Mouse (Mus musculus): ENCODE measurements around the gene Gm26965. TPM values are rescaled to one million over a fixed set of nuclear protein-coding genes. Genes with fewer than 3 reads are reported as not detected.

Gene Gm26965
- not detected in 2 replicates for polyA plus RNA-seq (2014; fragmentation: Nextera tagmentation; extraction: Ambion mirVana)

DNA sequence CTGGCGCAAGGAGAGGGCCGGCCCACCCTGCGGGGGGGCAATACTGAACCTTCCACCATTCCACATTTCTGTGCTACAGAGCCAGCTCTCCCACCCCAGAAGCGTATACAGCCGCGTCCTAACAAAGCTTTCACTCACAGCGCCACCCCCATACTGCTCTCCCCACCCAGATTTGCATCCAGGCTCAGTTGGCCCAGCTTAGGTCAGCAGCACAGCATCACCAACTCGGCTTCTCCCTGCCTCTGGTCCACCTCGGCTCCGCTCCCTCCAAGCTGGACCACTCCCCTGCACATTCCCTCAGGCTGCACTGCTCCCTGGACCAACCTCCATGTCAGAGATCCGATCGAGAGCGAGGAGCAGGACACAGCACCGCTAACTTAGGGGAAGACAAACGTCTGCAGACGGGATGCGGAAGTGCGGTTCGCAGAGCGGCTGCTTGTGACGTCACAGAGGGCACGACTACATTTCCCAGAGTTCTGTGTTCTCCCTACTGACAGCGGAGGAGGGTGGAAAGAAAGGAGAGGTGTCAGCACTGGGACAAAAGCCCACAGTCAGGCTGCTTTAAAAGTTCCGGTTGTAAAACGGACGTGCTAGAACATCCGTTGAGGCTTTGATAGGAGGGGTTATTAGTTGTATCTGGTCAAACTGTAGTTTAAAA is at the start of gene Gm26965, which contains the start of gene Zfp87:
Gene Gm26965, minus strand, starts transcription at position 399 of the 658 bp plus-strand sequence.
Gene Zfp87, minus strand, starts transcription at position 425 of the 658 bp plus-strand sequence.
- WGBS = under 1% methylated on average over 27 of the region's 27 CpGs
- peak; percentile 93 for DNase-seq (ENCODE audit: low spot score)

DNA sequence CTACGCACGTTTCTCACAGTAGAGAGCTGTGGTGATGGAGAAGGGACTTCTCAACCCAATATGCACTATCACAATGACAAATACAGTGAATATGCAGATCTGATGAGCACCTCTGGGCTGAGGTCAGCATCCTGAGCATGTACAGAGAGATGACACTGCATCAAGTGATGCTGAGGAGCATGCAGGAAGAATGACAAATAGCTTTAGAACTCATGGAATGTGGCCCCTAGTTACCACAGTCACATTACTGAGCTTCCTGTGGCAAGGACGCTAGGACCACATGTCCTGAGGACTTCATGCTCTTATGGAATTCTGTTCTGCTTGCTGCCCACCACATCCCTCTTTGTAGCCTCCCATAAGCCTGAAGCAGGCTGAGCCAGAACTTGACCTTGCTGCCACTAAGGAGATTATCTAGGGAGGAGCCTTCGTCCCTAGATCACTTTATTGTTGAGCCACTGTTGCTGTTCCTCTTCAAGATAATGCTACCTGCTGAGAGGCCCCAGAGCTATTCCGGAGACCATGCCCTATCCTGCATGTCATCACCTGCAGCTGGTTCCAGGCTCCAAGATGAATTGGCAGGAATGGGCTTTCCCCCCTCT is 46.7 kb upstream of the Gm26965 start:
- Histone ChIP-seq H3K9me3 (ENCODE audit: control insufficient read depth, low read length) (no peaks in the 10 kb centered on the region), H3K4me2 (ENCODE audit: low read depth, severe bottlenecking) (no peak overlapping the region), H3K9ac (ENCODE audit: low read length) (no peak overlapping the region), H3K4me3 (ENCODE audit: low read depth, low read length) (no peak overlapping the region), H3K36me3 (ENCODE audit: control insufficient read depth, insufficient read depth, low read length) (no peaks in the 10 kb centered on the region), H3K27ac (replicated peaks; ENCODE audit: low read depth, low read length) (no peak overlapping the region), H3K4me1 (ENCODE audit: control insufficient read depth, insufficient read depth, low read length) (no peaks in the 10 kb centered on the region), H3K27me3 (ENCODE audit: control insufficient read depth, insufficient read depth, low read length) (no peaks in the 10 kb centered on the region)
- 74% methylated on average over 5 of the region's 5 CpGs for WGBS
- DNase-seq (ENCODE audit: low spot score) (no peak), ATAC-seq (ENCODE audit: insufficient number of reproducible peaks, low FRiP score, low TSS enrichment, low read depth) (no peak)

More for the DNA sequence above, at the start of gene Gm26965, which contains the start of gene Zfp87:
- no peaks in the 10 kb centered on the region for H3K9me3 ChIP-seq (ENCODE audit: control insufficient read depth, low read length)
- no peaks in the 10 kb centered on the region for H3K27me3 ChIP-seq (ENCODE audit: control insufficient read depth, insufficient read depth, low read length)
- H3K27ac ChIP-seq (replicated peaks; ENCODE audit: low read depth, low read length) = no peak within 1 kb of the TSS; the same call in 1 of the 2 replicates
- H3K4me1 ChIP-seq (ENCODE audit: control insufficient read depth, insufficient read depth, low read length) = peaks cover 5% of the 10 kb centered on the region; the same call in 1 of the 2 replicates
- peak within 1 kb of the TSS; percentile 75 for H3K4me2 ChIP-seq (ENCODE audit: low read depth, severe bottlenecking)
- H3K9ac ChIP-seq (ENCODE audit: low read length) = peak within 1 kb of the TSS; percentile 78
- H3K4me3 ChIP-seq (ENCODE audit: low read depth, low read length) = peak within 1 kb of the TSS; percentile 91
- no peaks in the 10 kb centered on the region; the same call in 1 of the 2 replicates for H3K36me3 ChIP-seq (ENCODE audit: control insufficient read depth, insufficient read depth, low read length)
- peak; percentile 97 for ATAC-seq (ENCODE audit: insufficient number of reproducible peaks, low FRiP score, low TSS enrichment, low read depth)

DNA sequence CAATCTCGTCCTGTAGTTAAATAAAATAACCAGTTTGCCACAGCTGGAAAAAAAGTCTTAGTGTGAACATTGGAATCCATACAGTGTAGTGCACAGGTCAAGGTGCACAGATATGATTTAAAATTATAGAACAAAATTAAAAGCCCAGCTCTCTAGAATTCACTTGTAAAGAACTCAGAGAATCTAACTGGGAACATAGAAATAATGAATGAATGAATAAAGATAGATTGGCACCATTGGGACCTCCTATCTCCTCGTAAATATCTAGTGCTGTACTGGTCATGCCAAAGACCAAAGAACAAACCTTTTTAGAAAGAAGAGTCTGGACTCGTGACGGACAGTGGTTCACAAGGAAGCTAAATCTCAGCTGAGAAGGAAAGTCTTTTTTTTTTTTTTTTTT is 27.8 kb upstream of the Gm26965 start, which contains the start of gene Zfp748:
Gene Zfp748, minus strand, starts transcription at position 101 of the 400 bp plus-strand sequence.
- H3K4me1 ChIP-seq (ENCODE audit: control insufficient read depth, insufficient read depth, low read length) = 0 out of 2 replicates have a peak, but pooled peaks cover 3% of the 10 kb centered on the region
- peak within 1 kb of the TSS; percentile 68 for H3K27ac ChIP-seq (replicated peaks; ENCODE audit: low read depth, low read length)
- ATAC-seq (ENCODE audit: insufficient number of reproducible peaks, low FRiP score, low TSS enrichment, low read depth) (no peak), DNase-seq (ENCODE audit: low spot score) (no peak)
- 79% methylated on average over 4 of the region's 4 CpGs for WGBS
- no peaks in the 10 kb centered on the region for H3K36me3 ChIP-seq (ENCODE audit: control insufficient read depth, insufficient read depth, low read length)
- no peaks in the 10 kb centered on the region for H3K9me3 ChIP-seq (ENCODE audit: control insufficient read depth, low read length)
- H3K9ac ChIP-seq (ENCODE audit: low read length) = peak within 1 kb of the TSS; percentile 87
- no peaks in the 10 kb centered on the region for H3K27me3 ChIP-seq (ENCODE audit: control insufficient read depth, insufficient read depth, low read length)
- peak within 1 kb of the TSS; percentile 46 for H3K4me2 ChIP-seq (ENCODE audit: low read depth, severe bottlenecking)
- peak within 1 kb of the TSS; percentile 84 for H3K4me3 ChIP-seq (ENCODE audit: low read depth, low read length)

DNA sequence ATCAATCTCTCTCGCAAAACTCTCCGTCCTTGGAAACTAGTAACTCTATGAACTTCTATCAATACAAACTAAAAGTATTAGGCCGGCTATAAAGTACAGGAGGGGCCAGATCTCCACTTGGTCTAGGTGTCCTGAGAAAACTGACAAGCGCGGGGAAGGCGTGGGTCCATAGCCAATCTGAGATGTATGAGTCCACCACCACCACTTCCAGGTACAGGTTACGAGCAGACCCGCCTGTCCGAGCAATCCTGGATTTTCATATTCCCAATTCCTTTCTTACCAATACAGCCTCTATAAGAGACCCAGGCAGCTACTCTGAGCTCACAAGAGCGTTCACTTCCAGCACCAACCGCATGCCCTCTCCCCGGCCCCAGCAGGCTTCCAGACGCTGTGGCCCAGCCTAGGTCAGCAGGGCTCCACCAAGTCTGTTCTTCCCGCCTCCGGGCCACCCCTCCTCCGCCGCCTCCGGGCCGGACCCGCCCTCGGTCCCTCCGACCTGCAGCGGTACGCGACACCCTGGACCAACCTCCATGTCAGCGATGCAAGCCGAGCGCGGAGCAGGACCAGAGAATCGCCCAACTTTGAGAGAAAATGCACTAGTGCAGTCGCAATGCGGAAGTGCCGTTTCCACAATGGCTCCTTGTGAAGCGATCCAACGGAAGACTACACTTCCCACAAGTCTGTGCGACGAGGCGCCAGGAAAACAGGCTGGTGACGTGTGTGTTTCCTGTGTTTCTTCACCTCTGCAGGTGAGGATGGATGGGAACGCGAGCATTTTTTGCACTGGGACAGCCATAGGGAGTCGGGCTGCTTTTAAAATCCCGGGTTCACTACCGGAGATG is 26.8 kb upstream of the Gm26965 start:
- H3K9me3 ChIP-seq (ENCODE audit: control insufficient read depth, low read length) = no peaks in the 10 kb centered on the region
- no peaks in the 10 kb centered on the region for H3K36me3 ChIP-seq (ENCODE audit: control insufficient read depth, insufficient read depth, low read length)
- H3K4me3 ChIP-seq (ENCODE audit: low read depth, low read length) = peak overlapping the region; percentile 84
- H3K27me3 ChIP-seq (ENCODE audit: control insufficient read depth, insufficient read depth, low read length) = no peaks in the 10 kb centered on the region
- under 1% methylated on average over 44 of the region's 44 CpGs for WGBS
- H3K4me1 ChIP-seq (ENCODE audit: control insufficient read depth, insufficient read depth, low read length) = 0 out of 2 replicates have a peak, but pooled peaks cover 3% of the 10 kb centered on the region
- peak overlapping the region; percentile 87 for H3K9ac ChIP-seq (ENCODE audit: low read length)
- H3K4me2 ChIP-seq (ENCODE audit: low read depth, severe bottlenecking) = peak overlapping the region; percentile 46
- peak; percentile 89 for DNase-seq (ENCODE audit: low spot score)
- ATAC-seq (ENCODE audit: insufficient number of reproducible peaks, low FRiP score, low TSS enrichment, low read depth) = peak; percentile 98
- H3K27ac ChIP-seq (replicated peaks; ENCODE audit: low read depth, low read length) = peak overlapping the region; percentile 68

DNA sequence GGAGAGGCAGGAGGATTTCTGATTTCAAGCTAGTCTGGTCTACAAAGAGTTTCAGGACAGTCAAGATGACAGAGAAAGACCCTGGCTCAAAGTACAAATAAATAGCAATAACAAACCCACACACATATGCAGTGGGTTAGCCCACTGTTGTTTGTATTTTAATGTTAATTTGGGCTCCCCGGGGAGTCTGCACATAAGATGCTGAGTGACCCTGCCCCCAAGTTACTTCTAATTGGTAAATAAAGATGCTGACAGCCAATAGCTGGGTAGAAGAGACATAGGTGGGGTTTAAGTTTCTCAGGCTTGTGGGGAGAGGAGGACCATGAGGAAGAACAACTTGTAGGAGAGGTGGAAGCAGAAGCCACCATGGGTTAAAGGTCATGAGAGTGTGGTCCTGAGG is 20.0 kb upstream of the Gm26965 start:
- Histone ChIP-seq H3K36me3 (ENCODE audit: control insufficient read depth, insufficient read depth, low read length) (peaks cover 20% of the 10 kb centered on the region), H3K27me3 (ENCODE audit: control insufficient read depth, insufficient read depth, low read length) (no peaks in the 10 kb centered on the region), H3K4me2 (ENCODE audit: low read depth, severe bottlenecking) (no peak overlapping the region), H3K4me3 (ENCODE audit: low read depth, low read length) (no peak overlapping the region), H3K27ac (replicated peaks; ENCODE audit: low read depth, low read length) (no peak overlapping the region), H3K9ac (ENCODE audit: low read length) (no peak overlapping the region), H3K9me3 (ENCODE audit: control insufficient read depth, low read length) (no peaks in the 10 kb centered on the region), H3K4me1 (ENCODE audit: control insufficient read depth, insufficient read depth, low read length) (no peaks in the 10 kb centered on the region)
- no peak for DNase-seq (ENCODE audit: low spot score)
- no peak for ATAC-seq (ENCODE audit: insufficient number of reproducible peaks, low FRiP score, low TSS enrichment, low read depth)
- WGBS = 94% methylated on average over 1 of the region's 1 CpGs

DNA sequence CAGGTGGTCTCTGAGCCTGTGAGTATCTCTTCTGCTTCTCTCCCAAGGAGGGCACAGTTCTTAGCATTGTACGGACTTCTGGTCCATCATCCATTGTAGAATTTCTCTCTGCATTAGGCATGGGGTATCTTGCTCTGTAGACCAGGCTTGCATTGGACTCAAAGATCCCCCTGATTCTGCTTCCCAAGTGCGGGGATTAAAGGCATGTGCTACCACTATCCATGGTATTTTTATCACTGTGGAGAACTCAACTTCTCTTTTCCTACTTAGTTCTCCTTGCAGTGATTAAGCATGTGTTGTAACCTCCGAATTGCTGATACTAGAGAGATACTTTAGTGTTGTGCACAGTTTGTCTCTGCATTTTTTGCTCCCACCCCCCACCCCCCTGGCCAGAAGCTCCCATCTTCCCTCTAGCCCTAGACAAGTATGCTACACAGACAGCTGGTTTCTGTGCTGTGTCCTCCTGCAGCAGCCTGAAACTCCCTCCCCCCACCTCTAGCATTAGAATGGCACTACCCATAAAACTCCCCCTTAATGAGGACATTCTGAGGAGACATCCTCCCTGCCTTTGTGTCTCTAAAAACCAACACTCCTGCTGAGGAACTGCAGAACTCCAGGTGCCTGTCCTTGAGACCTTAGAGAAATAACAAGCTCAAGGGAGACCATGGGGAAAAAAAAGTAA is 1.2 kb upstream of the Gm26965 start:
- H3K4me2 ChIP-seq (ENCODE audit: low read depth, severe bottlenecking) = no peak overlapping the region
- DNase-seq (ENCODE audit: low spot score) = no peak
- no peak for ATAC-seq (ENCODE audit: insufficient number of reproducible peaks, low FRiP score, low TSS enrichment, low read depth)
- no peak overlapping the region for H3K4me3 ChIP-seq (ENCODE audit: low read depth, low read length)
- H3K36me3 ChIP-seq (ENCODE audit: control insufficient read depth, insufficient read depth, low read length) = no peaks in the 10 kb centered on the region
- no peaks in the 10 kb centered on the region for H3K9me3 ChIP-seq (ENCODE audit: control insufficient read depth, low read length)
- peaks cover 5% of the 10 kb centered on the region; the same call in 1 of the 2 replicates for H3K4me1 ChIP-seq (ENCODE audit: control insufficient read depth, insufficient read depth, low read length)
- H3K27me3 ChIP-seq (ENCODE audit: control insufficient read depth, insufficient read depth, low read length) = no peaks in the 10 kb centered on the region
- 77% methylated on average over 3 of the region's 3 CpGs for WGBS
- no peak overlapping the region for H3K27ac ChIP-seq (replicated peaks; ENCODE audit: low read depth, low read length)
- H3K9ac ChIP-seq (ENCODE audit: low read length) = no peak overlapping the region

DNA sequence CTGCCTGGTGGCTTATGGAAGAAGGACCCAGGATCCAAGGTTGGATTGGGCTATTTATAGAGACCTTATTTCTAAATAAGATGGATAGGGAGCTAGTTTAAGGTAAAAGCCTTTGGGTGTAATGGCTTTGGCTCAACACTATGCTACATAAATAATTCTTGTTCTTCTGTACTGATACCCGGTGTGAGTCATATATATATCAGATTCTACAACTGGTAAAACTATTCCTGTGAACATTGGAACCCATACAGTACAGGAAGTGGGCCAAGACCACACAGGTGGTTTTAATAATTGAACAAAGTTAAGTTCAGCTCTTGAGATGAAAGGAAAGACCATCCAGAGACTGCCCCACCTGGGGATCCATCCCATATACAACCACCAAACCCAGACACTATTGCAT is 25.0 kb downstream of the Gm26965 start:
- ATAC-seq (ENCODE audit: insufficient number of reproducible peaks, low FRiP score, low TSS enrichment, low read depth) = no peak
- no peaks in the 10 kb centered on the region for H3K27me3 ChIP-seq (ENCODE audit: control insufficient read depth, insufficient read depth, low read length)
- 0 out of 2 replicates have a peak, but pooled peaks cover 3% of the 10 kb centered on the region for H3K4me1 ChIP-seq (ENCODE audit: control insufficient read depth, insufficient read depth, low read length)
- H3K9ac ChIP-seq (ENCODE audit: low read length) = no peak overlapping the region
- no peak overlapping the region for H3K4me3 ChIP-seq (ENCODE audit: low read depth, low read length)
- WGBS = 84% methylated on average over 1 of the region's 1 CpGs
- H3K4me2 ChIP-seq (ENCODE audit: low read depth, severe bottlenecking) = no peak overlapping the region
- no peaks in the 10 kb centered on the region for H3K36me3 ChIP-seq (ENCODE audit: control insufficient read depth, insufficient read depth, low read length)
- DNase-seq (ENCODE audit: low spot score) = no peak
- no peak overlapping the region for H3K27ac ChIP-seq (replicated peaks; ENCODE audit: low read depth, low read length)
- H3K9me3 ChIP-seq (ENCODE audit: control insufficient read depth, low read length) = no peaks in the 10 kb centered on the region

All from limb, embryonic 11.5 days (tissue).